Mouse (Mus musculus) forelimb bud, embryonic 11.5 days (tissue): ENCODE results near the gene Lgals7.

Source experiments
- DNase-seq: peaks from one replicate; pipeline ENCODE4 v3.0.0-alpha.2; 2012; ENCODE audit warnings: low read depth, low spot score

Gene Lgals7

DNA sequence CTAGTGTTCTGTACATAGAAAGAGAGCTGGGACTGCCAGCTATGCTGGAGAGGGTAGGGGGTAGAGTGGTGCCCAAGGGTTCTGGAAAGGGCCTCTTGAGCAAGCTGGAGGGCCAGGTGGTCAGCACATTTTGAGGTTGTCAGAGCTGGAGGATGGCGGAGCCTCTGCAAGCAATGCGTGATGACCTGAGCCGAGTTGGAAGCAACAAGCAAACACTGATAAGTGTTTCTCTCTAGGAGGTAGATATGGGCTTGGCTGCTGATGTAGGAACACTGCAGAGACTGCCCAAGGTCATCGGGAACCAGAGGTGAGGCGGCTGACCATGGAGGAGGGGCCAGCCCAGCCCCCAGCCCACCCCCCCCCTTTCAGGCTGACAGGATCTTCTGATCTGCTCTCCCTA is 32.7 kb upstream of the Lgals7 start:
- DNase-seq, result no peak

DNA sequence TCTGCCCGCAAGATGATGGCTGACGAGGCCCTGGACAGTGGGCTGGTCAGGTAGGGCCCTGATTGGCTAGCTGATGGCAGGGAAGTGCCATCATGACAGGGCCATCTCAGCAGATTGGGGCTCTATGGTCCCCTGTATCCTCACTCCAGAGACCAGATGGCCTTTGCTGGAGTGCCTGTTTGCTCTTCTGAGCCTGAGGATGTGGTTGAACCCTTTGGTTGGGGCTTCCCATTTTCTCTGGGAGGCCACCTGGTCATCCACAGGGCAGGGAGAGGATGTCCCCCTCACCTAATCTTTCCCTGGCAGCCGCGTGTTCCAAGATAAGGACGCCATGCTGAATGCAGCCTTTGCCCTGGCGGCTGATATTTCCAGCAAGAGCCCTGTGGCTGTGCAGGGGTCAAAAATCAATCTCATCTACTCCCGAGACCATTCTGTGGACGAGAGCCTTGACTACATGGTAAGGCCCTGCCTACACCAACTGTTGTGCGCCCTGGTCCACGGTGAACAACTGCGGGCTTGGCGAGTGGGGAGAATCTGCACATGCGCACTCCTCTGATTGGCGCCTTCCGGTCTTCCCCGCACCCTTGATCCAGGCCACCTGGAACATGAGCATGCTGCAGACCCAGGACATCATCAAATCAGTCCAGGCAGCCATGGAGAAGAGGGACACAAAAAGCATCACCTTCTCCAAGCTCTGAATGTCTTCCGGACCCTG is 32.1 kb upstream of the Lgals7 start:
- DNase-seq, result no peak

DNA sequence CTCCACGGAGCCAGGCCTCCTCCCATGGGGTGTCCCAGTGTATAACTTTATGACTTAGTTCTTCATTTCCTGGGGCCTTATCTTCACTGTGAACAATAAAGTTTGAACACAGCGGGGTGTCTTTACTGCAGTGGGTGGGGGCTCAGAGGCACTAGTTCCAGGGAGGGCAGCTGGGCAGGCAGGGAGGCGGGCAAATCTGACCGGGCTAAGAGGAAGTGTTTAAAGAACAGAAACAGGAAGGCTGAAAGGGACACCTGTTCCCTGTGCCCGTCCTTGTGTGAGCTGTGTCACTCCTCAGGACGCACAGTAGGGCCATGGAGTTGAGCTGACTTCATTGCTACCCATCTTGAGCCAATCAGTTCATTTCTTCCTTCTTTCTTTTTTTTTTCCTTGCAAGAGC is 31.5 kb upstream of the Lgals7 start:
- no peak for DNase-seq

DNA sequence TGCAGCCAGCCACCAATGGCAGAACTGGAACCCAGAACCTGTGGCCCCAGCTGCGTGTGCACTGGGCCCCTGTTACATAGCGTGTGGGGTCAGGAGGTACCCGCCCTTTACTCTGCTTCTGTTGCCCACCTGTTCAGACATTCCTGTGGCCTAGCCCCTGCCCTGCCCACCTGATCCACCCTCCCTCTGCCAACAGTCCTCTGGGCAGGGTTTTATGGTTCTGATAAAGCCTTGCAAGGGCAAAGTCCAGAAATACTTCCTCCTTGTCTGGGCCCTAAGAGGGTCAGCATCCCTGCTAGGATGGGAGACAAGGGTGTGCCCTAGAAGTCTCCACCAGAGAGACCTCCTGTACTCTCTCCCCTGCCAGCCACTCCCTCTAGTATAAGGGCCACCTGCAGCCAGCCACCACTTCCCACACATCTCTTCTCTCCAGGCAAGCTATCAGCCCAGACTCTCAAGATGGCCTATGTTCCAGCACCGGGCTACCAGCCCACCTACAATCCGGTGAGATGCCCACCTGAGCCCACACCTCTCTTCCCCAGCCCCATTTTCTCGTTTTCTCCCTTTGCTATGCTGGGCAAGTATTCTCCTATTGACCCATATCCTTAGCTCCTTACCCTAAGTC is 29.8 kb upstream of the Lgals7 start, which contains the start of gene Lgals4:
Gene Lgals4, plus strand, starts transcription at position 132 of the 625 bp plus-strand sequence.
- no peak for DNase-seq

DNA sequence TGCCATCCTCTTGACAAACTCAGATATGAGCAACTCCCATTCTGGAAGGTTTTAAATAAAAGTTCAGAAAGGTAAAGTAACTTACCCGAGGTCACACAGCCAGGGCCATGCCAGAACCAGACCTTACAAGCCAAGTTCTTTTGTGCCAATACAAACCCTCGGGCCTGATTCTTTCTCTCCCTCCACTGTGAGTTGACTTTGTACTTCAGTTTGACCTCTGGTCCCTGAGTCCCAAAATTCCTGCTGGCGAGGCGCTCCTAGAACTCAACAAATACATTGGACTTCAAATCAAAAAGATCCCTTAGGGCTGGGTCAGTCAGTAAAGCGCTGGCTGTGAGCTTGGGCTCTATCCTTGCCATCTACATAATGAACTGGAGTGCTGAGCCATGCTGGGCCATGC is 26.7 kb upstream of the Lgals7 start:
- DNase-seq, result no peak

DNA sequence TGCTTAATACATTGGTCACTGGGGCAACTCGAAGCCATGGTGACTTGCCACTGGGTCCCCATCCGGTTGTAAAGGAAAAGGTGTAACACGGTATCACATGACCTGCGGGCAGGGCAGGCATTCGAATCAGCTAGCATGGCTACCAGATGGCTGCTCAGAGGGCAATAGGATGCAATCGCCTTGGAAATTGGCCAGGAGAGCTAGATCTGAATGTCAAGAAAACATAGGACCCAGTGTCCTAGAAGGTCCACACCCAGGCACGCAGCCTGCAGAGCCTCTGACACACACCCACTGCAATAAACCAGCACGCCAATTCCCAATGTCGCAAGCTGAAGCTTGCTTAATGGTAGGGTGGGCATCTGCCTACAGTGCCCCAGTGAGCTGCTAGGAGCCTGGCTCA is 25.3 kb upstream of the Lgals7 start:
- no peak for DNase-seq

DNA sequence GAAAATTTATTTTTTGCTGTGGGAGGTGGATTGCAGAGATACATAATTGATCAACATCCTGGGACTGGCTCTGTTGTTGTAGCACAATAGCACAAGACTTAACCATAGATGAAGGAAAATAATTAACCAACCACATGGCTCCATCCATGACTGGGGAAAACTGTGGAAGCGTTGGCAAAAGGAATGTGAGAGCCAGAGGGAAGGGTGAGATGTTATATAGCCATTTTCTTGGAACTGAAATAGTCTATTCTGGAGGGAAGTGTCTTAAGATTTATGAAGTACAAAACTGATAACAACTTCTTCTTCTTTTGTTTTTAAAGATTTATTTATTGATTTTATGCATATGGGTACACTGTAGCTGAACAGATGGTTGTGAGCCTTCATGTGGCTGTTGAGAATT is 16.4 kb upstream of the Lgals7 start:
- DNase-seq, result no peak

DNA sequence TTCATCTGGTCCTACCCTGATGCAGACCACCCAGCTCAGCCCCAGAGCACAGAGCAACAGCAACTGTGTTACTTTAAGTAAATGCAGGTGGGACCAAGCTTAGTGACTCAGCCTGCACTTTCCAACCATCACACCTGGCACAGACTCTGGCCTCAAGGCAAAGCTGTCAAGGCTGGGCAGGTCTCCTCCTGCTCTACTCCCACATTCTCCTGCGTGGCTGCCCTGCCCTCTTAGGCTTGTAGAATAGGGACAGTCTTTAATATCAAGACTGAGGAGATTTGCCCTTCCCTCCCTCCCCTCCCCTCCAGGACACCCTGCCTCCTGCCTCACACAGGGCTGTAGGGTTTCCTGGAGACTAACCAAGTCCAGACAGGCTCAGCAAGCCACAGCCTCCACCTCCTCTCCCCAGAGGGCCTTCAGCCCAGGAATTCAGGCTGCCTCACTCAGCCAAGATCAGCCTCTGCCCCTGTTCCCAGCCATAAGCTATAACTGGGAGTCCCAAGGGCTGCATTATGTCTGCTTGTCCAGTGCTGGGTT is 13.9 kb upstream of the Lgals7 start:
- DNase-seq, result peak; percentile 54

DNA sequence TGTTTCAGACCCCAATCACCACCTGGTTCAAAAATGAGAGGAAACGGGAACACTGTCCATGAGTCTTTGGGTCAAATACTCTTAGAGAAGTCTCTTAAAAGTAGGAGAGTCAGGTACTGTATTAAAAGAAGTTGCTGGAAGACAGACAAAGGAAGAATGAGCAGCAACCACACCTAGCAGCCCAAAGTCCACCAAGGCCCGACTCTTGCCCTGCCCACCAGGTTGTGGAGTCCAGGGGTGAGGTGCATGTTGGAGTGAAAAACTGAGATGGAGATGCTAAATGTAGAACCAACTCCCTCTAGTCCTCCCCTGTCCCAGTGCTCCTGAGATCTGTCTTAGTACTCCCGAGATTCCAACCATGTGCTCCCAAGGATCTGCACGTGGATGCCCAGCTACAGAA is 13.0 kb upstream of the Lgals7 start:
- DNase-seq, result no peak

DNA sequence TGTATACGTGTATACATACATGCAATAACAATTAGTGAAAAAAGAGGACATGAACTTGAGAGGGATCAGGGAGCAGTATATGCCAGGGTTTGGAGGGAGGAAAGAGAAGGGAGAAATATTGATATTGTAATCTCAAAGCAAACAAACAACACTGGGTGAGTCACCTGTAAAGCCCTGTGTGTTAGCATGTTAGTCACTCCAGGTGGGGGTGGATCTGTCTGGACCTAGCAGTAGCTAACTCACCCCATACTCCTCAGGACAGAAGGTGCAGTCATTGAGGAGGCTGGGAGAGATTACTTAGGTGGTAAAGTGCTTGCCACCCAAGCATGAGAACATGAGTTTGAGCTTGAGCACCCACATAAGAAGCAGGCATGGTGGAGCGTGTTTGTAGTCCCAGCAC is 3.7 kb upstream of the Lgals7 start:
- no peak for DNase-seq

DNA sequence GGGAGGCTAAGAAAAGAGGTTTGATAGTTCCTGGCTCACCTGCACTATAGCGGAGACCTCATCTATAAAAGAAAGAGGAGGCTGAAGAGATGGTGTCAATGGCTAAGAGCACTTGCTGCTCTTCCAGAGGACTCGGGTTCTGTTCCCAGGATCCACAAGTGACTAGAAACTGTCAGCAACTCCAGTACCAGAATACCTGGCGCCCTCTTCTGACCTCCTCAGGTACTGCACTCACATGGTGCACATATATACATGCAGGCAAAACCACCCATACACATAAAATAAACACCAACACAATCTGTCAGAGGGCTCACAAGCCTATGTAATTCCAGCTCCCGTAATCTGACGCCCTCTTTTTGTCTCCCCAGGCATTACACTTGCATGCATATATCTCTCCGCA is 2.8 kb upstream of the Lgals7 start:
- DNase-seq, result no peak

DNA sequence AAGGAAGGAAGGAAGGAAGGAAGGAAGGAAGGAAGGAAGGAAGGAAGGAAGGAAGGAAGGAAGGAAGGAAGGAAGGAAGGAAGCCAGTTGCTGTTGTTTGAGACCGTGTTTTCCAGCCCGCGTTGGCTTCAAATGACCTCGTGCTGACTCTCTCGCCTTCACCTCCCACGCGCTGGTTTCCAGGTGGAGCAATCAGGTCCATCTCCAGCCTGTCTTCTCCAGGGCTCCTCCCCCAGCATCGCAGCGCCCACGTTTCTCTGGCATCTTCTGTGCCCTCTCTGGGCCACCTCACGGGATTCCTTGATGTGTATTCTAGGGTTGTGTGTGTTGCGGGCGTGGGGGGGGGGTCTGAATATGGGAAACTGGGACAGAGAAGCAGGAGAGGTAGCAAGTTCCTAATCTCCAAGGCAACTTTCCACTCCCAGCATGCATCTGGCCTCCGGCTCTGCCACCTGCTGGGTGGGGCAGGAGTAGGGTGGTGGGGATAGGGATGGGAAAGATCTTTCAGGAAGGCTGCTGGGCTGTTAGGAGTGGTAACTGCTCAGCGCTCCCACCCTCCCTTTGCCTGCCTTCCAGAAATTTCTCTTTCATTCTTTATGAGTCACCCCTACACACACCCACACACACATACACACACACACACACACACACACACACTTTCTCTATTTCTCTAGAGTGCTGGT is 695 bp upstream of the Lgals7 start:
- DNase-seq, result no peak

DNA sequence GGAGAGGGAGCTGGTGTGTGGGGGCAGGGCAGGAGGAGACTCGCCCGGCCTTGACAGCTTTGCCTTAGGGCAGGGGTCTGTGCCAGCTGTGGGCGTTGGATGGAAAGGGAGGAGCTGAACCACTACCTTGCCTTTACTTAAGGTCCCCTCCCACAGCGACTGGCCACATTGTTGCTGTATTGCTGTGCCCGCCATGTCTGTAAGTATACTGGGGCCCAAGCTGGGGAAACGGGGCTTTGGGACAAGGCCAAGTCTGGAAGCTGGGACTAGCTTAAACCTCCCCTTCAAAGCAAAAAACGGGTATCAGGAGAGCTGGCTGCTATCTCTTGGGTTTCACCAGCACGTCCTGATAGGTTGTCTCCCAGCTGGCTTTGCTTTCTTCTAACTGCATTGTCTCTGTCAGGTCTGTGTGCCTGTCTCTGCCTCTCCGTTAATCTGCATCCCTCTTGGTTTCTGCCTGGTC is 666 bp downstream of the Lgals7 start:
- no peak for DNase-seq

DNA sequence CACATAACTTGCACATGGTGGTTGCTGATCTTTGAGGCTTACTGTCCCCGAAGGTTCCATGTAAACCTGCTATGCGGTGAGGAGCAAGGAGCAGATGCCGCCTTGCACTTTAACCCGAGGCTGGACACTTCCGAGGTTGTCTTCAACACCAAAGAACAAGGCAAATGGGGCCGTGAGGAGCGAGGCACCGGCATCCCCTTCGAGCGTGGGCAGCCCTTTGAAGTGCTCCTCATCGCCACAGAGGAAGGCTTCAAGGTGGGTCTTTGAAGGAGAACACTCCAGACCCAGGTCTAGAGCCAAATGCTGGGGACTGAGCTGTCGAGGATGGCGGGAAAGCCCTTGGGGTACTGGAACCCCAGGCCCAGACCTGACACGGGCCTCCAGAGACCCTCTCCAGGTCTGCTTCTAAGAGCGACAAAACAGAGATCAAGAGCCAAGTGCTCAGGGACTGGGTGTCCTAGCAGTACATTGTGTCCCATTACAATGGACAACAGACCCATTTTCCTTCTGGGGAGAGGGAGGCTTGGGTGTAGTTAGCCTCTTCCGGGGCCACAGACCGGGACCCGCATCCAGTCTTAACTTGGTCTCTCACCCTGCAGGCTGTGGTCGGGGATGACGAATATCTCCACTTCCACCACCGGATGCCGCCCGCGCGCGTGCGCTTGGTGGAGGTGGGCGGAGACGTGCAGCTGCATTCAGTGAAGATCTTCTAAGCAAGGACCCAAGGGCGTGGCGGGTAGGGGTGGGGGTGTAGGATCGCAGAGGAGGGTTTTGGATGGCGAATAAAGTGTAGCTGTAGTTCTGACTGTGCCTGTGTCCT is 2.0 kb downstream of the Lgals7 start:
- DNase-seq, result peak; percentile 52

DNA sequence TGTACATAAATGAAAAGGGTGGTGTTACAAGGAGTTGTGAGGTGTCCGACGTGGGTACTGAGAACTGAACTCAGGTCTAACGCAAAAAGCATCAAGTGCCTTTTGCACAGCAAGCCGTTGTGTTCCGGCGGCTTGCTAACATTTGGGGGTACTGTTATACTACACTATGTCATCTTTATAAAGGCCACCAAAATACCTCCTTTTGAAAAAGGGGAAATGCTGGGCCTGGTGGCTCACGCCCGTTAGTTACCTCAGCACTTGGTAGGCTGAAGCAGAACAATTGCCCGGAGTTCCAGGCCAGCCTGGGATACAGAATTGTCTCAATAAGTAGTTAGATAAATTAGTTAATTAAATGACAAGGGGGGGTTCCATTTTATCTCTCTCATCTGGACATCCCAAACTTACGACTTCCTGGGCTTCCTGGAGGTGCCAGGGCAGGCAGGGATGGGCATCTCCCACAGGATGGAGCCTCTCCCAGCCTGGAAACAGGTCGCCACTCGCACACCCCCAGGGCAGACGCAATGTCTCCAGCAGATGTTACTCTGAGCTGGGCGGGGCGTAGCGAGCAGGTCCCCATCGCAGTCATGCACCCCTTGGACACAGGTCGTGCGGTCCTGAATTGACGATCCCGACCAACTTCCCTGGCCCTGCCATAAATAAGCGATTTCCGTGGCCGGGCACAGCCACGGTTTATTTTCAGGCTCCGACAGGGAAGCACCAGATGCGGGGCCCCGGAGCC is 3.3 kb downstream of the Lgals7 start:
- DNase-seq, result no peak

DNA sequence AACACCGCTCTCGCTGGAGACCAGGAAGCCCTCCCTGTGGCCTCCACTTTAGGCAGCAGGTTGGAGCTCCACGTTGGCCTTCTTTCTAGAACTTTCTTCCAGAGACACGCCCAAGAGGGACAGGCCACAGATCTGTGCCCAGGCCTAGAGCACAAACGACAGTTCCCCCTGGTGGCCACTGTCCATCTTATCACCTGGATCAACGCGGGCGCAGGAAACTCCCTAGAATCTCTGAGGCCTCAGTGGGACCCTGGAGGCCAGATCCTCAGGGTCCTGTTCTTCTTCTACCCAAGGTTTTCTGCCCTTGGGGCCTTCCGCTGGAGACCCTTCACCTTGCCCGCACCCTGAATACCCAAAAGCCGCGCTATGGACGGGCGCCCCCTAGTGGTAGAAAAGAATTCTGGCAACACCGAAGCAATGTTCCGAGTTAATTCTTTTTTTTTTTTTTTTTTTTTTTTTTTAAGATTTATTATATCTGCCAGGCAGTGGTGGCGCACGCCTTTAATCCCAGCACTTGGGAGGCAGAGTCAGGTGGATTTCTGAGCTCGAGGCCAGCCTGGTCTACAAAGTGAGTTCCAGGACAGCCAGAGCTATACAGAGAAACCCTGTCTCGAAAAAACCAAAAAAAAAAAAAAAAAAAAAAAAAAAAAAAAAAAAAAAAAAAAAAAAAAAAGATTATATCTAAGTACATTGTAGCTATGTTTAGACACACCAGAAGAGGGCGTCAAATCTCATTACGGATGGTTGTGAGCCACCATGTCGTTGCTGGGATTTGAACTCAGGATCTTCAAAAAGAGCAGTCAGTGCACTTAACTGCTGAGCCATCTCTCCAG is 4.1 kb downstream of the Lgals7 start:
- DNase-seq, result peak; percentile 57

DNA sequence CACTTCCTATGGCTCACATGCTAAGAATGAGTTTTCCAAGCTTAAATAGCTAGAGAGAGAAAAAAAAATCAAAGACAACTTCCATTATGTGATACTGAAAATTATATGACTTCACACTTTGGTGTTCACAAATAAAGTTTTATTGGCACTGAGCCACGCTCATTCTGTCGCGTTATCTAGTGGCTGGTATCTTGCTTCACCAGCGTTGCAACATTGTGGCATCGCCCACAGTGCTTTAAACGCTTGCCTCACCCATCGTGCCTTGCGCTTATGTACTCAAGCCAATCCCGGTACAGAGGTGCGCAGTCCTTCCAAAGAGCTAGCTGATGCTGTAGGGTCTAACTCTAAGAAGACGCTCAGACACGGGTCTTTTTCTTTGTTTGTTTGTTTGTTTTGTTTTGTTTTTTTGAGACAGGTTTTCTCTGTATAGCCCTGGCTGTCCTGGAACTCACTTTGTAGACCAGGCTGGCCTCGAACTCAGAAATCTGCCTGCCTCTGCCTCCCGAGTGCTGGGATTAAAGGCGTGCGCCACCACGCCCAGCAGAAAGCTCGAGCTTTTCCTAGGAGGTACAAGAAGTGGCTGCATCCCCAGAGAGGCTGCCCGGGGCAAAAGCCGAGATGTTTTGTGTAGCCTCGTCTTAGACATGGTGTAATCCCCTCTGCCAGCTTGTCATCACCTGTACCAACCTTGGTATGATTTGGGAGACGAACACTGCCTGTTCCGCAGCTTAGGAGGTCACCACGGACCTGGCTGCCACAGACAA is 7.4 kb downstream of the Lgals7 start:
- no peak for DNase-seq

DNA sequence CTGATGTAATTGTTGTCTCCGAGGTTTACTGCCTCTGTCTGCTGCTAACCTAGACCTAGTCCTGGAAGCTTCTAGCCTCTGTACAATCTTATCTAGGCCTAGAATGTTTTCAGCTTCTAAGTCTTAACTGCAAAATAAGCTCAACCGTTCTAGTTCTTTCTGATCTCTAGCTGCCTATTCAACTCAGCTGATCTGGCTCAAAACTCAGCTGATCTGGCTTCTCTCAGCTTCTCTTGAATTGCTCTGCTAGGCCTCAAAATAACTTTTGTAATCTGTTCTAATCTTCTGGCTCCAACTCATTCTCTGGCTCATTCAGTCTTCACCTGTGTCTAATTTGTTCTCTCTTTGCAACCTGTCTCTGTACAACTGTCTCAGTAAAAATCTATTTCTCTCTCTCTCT is 10.9 kb downstream of the Lgals7 start:
- DNase-seq, result no peak

DNA sequence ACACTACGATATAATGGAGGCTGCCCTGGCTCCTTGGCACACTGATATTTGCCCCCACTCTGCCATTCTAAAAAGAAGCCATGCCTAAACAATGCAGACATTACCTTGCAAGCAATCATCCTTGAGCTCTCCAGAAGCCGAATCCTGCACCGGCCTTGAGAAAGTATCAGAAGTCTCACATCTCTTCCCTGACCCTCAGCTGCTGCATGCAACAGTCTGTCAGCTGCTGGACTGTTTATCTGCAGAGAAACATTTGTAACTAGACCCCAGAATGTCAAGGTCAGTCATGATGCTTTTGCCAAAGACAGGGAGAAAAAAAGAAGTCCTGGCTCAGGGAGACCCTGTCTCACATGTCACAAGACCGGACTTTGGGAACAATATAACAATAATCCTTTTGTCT is 12.4 kb downstream of the Lgals7 start:
- DNase-seq, result no peak
